Mouse (Mus musculus): Measurements from ENCODE around the gene Gm2a. TPM values are rescaled to one million over a fixed set of nuclear protein-coding genes. Genes with fewer than 3 reads are reported as not detected.
A peak's percentile ranks its signal among the peaks of the same experiment; 100 is the strongest.

The Gm2a gene
- polyA plus RNA-seq, 1 experiment from 2014 or later: 84.3 TPM

- DNase-seq (ENCODE audit: low spot score) (no peak), ATAC-seq (ENCODE audit: low FRiP score, low TSS enrichment) (no peak)
- H3K4me1 ChIP-seq (replicated peaks; ENCODE audit: control insufficient read depth, insufficient read depth): no peaks in the 10 kb centered on the region
- WGBS: 78% methylated on average over 8 of the region's 8 CpGs
- H3K9ac ChIP-seq (ENCODE audit: low read length): no peak overlapping the region
- no peak overlapping the region for H3K4me2 ChIP-seq (replicated peaks; ENCODE audit: low read depth)
- H3K9me3 ChIP-seq (ENCODE audit: control insufficient read depth, low read length): no peaks in the 10 kb centered on the region
- no peak for TF ChIP-seq CTCF (IDR thresholded peaks at IDR 0.05; ENCODE audit: low read depth)
- TF ChIP-seq EP300 (optimal IDR thresholded peaks at IDR 0.05): no peak
- H3K27me3 ChIP-seq (ENCODE audit: control insufficient read depth, insufficient read depth, low read length): no peaks in the 10 kb centered on the region
- no peak overlapping the region for H3K27ac ChIP-seq (replicated peaks)
- no peaks in the 10 kb centered on the region for H3K36me3 ChIP-seq (ENCODE audit: control insufficient read depth, insufficient read depth, low read length)
- no peak overlapping the region for H3K4me3 ChIP-seq (ENCODE audit: low read depth, low read length)
Observed at GRCm38 (mm10) chr11:55099019-55099771, 1.3 kb downstream of the Gm2a start.

- 76% methylated on average over 4 of the region's 4 CpGs for WGBS
- Histone ChIP-seq H3K9me3 (ENCODE audit: control insufficient read depth, low read length) (no peaks in the 10 kb centered on the region), H3K27me3 (ENCODE audit: control insufficient read depth, insufficient read depth, low read length) (no peaks in the 10 kb centered on the region), H3K27ac (replicated peaks) (no peak overlapping the region), H3K36me3 (ENCODE audit: control insufficient read depth, insufficient read depth, low read length) (no peaks in the 10 kb centered on the region), H3K4me2 (replicated peaks; ENCODE audit: low read depth) (no peak overlapping the region), H3K9ac (ENCODE audit: low read length) (0 out of 2 replicates have a peak overlapping the region, but pooled peaks have one; percentile 27), H3K4me3 (ENCODE audit: low read depth, low read length) (no peak overlapping the region), H3K4me1 (replicated peaks; ENCODE audit: control insufficient read depth, insufficient read depth) (no peaks in the 10 kb centered on the region)
- no peak for TF ChIP-seq EP300 (optimal IDR thresholded peaks at IDR 0.05)
- no peak for ATAC-seq (ENCODE audit: low FRiP score, low TSS enrichment)
- no peak for DNase-seq (ENCODE audit: low spot score)
Observed at GRCm38 (mm10) chr11:55099868-55100267, 2.0 kb downstream of the Gm2a start.

GRCm38 (mm10) chr11:55102015-55102414, 4.1 kb downstream of the Gm2a start:
- Histone ChIP-seq H3K4me1 (replicated peaks; ENCODE audit: control insufficient read depth, insufficient read depth) (no peaks in the 10 kb centered on the region), H3K4me3 (ENCODE audit: low read depth, low read length) (no peak overlapping the region), H3K4me2 (replicated peaks; ENCODE audit: low read depth) (no peak overlapping the region), H3K9ac (ENCODE audit: low read length) (no peak overlapping the region), H3K27me3 (ENCODE audit: control insufficient read depth, insufficient read depth, low read length) (no peaks in the 10 kb centered on the region), H3K36me3 (ENCODE audit: control insufficient read depth, insufficient read depth, low read length) (no peaks in the 10 kb centered on the region), H3K27ac (replicated peaks) (no peak overlapping the region), H3K9me3 (ENCODE audit: control insufficient read depth, low read length) (no peaks in the 10 kb centered on the region)
- DNase-seq (ENCODE audit: low spot score) (no peak), ATAC-seq (ENCODE audit: low FRiP score, low TSS enrichment) (no peak)
- 76% methylated on average over 3 of the region's 3 CpGs for WGBS
- TF ChIP-seq CTCF (IDR thresholded peaks at IDR 0.05; ENCODE audit: low read depth): no peak
- TF ChIP-seq EP300 (optimal IDR thresholded peaks at IDR 0.05): no peak

GRCm38 (mm10) chr11:55103229-55103628, 5.3 kb downstream of the Gm2a start:
- no peak overlapping the region for H3K9ac ChIP-seq (ENCODE audit: low read length)
- H3K27me3 ChIP-seq (ENCODE audit: control insufficient read depth, insufficient read depth, low read length): no peaks in the 10 kb centered on the region
- H3K4me2 ChIP-seq (replicated peaks; ENCODE audit: low read depth): no peak overlapping the region
- H3K4me1 ChIP-seq (replicated peaks; ENCODE audit: control insufficient read depth, insufficient read depth): no peaks in the 10 kb centered on the region
- 80% methylated on average over 3 of the region's 3 CpGs for WGBS
- ATAC-seq (ENCODE audit: low FRiP score, low TSS enrichment): no peak
- H3K36me3 ChIP-seq (ENCODE audit: control insufficient read depth, insufficient read depth, low read length): no peaks in the 10 kb centered on the region
- TF ChIP-seq CTCF (IDR thresholded peaks at IDR 0.05; ENCODE audit: low read depth): no peak
- no peak for TF ChIP-seq EP300 (optimal IDR thresholded peaks at IDR 0.05)
- no peaks in the 10 kb centered on the region for H3K9me3 ChIP-seq (ENCODE audit: control insufficient read depth, low read length)
- no peak overlapping the region for H3K27ac ChIP-seq (replicated peaks)
- no peak overlapping the region for H3K4me3 ChIP-seq (ENCODE audit: low read depth, low read length)
- DNase-seq (ENCODE audit: low spot score): no peak

GRCm38 (mm10) chr11:55105389-55105788, 7.5 kb downstream of the Gm2a start:
- ATAC-seq (ENCODE audit: low FRiP score, low TSS enrichment) (no peak), DNase-seq (ENCODE audit: low spot score) (no peak)
- no peak overlapping the region for H3K4me2 ChIP-seq (replicated peaks; ENCODE audit: low read depth)
- no peak overlapping the region for H3K9ac ChIP-seq (ENCODE audit: low read length)
- TF ChIP-seq EP300 (optimal IDR thresholded peaks at IDR 0.05): no peak
- TF ChIP-seq CTCF (IDR thresholded peaks at IDR 0.05; ENCODE audit: low read depth): no peak
- no peak overlapping the region for H3K4me3 ChIP-seq (ENCODE audit: low read depth, low read length)
- 69% methylated on average over 4 of the region's 4 CpGs for WGBS
- no peaks in the 10 kb centered on the region for H3K4me1 ChIP-seq (replicated peaks; ENCODE audit: control insufficient read depth, insufficient read depth)
- H3K27ac ChIP-seq (replicated peaks): no peak overlapping the region
- no peaks in the 10 kb centered on the region for H3K27me3 ChIP-seq (ENCODE audit: control insufficient read depth, insufficient read depth, low read length)
- no peaks in the 10 kb centered on the region for H3K9me3 ChIP-seq (ENCODE audit: control insufficient read depth, low read length)
- no peaks in the 10 kb centered on the region for H3K36me3 ChIP-seq (ENCODE audit: control insufficient read depth, insufficient read depth, low read length)

GRCm38 (mm10) chr11:55106636-55107035, 8.7 kb downstream of the Gm2a start:
- ATAC-seq (ENCODE audit: low FRiP score, low TSS enrichment): no peak
- WGBS: 94% methylated on average over 1 of the region's 1 CpGs
- H3K27ac ChIP-seq (replicated peaks): no peak overlapping the region
- no peaks in the 10 kb centered on the region for H3K36me3 ChIP-seq (ENCODE audit: control insufficient read depth, insufficient read depth, low read length)
- H3K4me3 ChIP-seq (ENCODE audit: low read depth, low read length): no peak overlapping the region
- no peak for TF ChIP-seq EP300 (optimal IDR thresholded peaks at IDR 0.05)
- no peak for TF ChIP-seq CTCF (IDR thresholded peaks at IDR 0.05; ENCODE audit: low read depth)
- no peak overlapping the region for H3K9ac ChIP-seq (ENCODE audit: low read length)
- DNase-seq (ENCODE audit: low spot score): no peak
- H3K9me3 ChIP-seq (ENCODE audit: control insufficient read depth, low read length): no peaks in the 10 kb centered on the region
- no peaks in the 10 kb centered on the region for H3K4me1 ChIP-seq (replicated peaks; ENCODE audit: control insufficient read depth, insufficient read depth)
- no peaks in the 10 kb centered on the region for H3K27me3 ChIP-seq (ENCODE audit: control insufficient read depth, insufficient read depth, low read length)
- H3K4me2 ChIP-seq (replicated peaks; ENCODE audit: low read depth): no peak overlapping the region
